Mouse (Mus musculus) testis, adult 2 months (tissue): ENCODE measurements around the gene Dusp2. TPM values are rescaled to one million over a fixed set of nuclear protein-coding genes. Genes with fewer than 3 reads are reported as not detected.

Experiments
- H3K27ac ChIP-seq: fragments of 200-500 bp; 2 replicates; pipeline ENCODE4 v1.5.1; 2012; ENCODE audit warnings: low read depth, low read length; ENCODE audit not compliant: control insufficient read depth, insufficient read depth
- H3K27me3 ChIP-seq: fragments of 200-500 bp; 2 replicates; pipeline ENCODE4 v1.6.1; 2012; ENCODE audit warnings: mild to moderate bottlenecking, low read length, moderate library complexity; ENCODE audit not compliant: control insufficient read depth, insufficient read depth
- H3K36me3 ChIP-seq: fragments of 200-500 bp; 2 replicates; pipeline ENCODE4 v1.6.1; 2012; ENCODE audit warnings: mild to moderate bottlenecking, low read length; ENCODE audit not compliant: control insufficient read depth, insufficient read depth
- H3K4me1 ChIP-seq: fragments of 200-500 bp; 2 replicates; pipeline ENCODE4 v1.6.1; 2012; ENCODE audit warnings: low read length; ENCODE audit not compliant: control insufficient read depth, insufficient read depth
- H3K4me3 ChIP-seq: fragments of 200-500 bp; 2 replicates; pipeline ENCODE4 v1.5.1; 2012; ENCODE audit warnings: low read depth, mild to moderate bottlenecking, low read length, moderate library complexity, mixed read lengths; ENCODE audit not compliant: control insufficient read depth
- CTCF ChIP-seq: fragments of 200-500 bp; IDR thresholded peaks from 2 replicates; pipeline ENCODE4 v1.5.1; 2012; ENCODE audit warnings: low read depth, mild to moderate bottlenecking, inconsistent platforms, low read length, moderate library complexity; ENCODE audit not compliant: control insufficient read depth, insufficient read depth, insufficient replicate concordance
- POLR2A ChIP-seq: fragments of 200-500 bp; IDR thresholded peaks from 2 replicates; pipeline ENCODE4 v1.6.1; 2012; ENCODE audit warnings: low read depth, mild to moderate bottlenecking, inconsistent platforms, low read length, moderate library complexity; ENCODE audit not compliant: control insufficient read depth
- polyA plus RNA-seq: library from polyadenylated mRNA; depleted of rRNA; stranded (reverse); fragments of >200 nt; gene quantifications from 2 replicates; pipeline ENCODE4 v1.2.3, GENCODE M21; 2012

Dusp2 gene
- polyA plus RNA-seq, 1 experiment = 6.7 TPM

DNA sequence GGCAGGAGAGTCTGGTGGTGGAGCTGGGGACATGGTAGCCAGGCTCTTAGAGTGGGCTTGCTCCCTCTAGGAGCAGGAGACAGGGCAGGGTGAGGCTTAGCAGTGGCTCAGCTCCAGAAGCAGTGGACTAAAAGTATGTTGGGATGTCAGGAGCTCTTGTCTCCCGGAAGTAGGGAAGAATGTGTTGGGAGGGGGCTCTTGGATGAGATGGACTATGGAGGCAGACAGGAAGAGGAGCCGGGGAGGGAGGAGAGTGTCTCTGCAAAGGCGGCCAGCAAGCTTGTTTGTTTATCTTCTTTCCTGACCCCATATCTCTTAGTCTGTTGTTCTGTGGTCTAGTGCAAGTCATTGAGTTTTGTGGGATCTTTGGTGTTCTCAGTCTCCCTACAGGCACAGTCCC lies 39.1 kb downstream of the Dusp2 start:
- Histone ChIP-seq H3K4me3 (no peak overlapping the region), H3K27me3 (no peaks in the 10 kb centered on the region), H3K27ac (no peak overlapping the region), H3K4me1 (peaks cover 2% of the 10 kb centered on the region; the same call in 1 of the 2 replicates), H3K36me3 (no peaks in the 10 kb centered on the region)
- TF ChIP-seq CTCF (no peak), POLR2A (no peak)

DNA sequence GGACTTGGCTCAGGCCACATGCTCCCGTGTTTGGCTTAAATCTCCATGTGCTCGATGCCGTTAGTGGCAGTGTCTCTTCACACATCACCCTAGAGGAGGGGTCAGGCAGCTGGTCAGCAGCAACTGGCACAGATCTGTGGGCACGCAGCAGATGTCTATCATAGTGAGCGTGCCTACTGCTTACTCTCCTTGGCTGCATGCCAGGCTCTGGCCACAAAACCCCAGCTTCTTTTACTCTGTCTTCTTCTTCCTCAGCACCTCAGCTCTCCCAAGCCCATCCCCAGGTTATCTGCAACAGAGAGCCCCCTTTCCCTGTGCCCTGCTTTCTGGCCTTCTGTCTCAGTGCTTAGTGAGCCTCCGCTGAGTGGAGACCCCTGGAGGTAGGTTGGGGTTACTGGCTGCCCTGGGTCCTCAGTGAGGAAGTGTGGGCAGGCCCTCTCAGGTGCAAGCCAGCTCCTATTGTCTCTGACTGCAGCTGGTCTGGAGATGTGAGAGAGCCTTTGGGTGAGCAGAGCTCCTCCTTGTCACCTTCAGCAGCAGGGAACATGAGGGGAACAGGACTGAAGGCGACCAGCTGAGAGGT lies 39.9 kb downstream of the Dusp2 start:
- peaks cover 2% of the 10 kb centered on the region; the same call in 1 of the 2 replicates for H3K4me1 ChIP-seq

DNA sequence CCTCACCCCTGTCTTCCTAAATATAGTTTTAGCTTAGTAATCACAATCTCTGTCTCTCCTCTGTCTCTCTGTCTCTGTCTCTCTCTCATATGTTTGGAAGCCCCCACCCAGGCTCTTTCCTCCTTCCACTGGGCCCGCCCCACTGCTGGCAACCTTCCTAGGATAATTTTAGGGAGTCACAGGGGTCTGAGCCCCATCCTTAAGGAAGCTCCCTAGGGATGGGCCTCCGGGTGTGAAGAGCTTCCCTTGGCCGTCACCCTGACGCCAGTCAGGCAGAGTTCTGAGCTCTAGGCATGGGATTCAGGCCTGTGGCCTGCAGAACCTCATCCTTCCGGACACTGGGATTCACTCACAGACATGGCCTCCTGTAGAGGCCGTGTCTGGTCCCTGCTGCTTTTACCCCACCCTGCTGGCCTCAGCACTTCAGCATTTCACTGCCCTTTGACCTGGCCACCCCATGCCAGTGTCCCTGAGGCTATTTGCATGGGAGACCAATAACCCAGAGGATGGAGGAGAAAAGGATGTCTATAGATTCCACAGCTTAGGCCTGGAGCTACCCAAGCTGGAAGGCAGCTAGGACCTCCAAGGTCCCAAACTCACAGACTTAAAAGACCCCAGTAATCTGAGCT lies 40.6 kb downstream of the Dusp2 start:
- Histone ChIP-seq H3K4me3 (no peak overlapping the region), H3K27ac (no peak overlapping the region), H3K27me3 (no peaks in the 10 kb centered on the region), H3K4me1 (peaks cover 2% of the 10 kb centered on the region; the same call in 1 of the 2 replicates), H3K36me3 (no peaks in the 10 kb centered on the region)
- no peak for TF ChIP-seq CTCF
- no peak for TF ChIP-seq POLR2A

More for the DNA sequence above, 39.9 kb downstream of the Dusp2 start:
- Histone ChIP-seq H3K27me3 (no peaks in the 10 kb centered on the region), H3K4me3 (no peak overlapping the region), H3K36me3 (no peaks in the 10 kb centered on the region), H3K27ac (no peak overlapping the region)
- TF ChIP-seq POLR2A (no peak), CTCF (no peak)

GRCm38 (mm10) chr2:127377942-127378610 lies 42.1 kb downstream of the Dusp2 start:
- no peak overlapping the region for H3K27ac ChIP-seq
- no peak for TF ChIP-seq CTCF
- TF ChIP-seq POLR2A = no peak
- H3K27me3 ChIP-seq = no peaks in the 10 kb centered on the region
- H3K4me1 ChIP-seq = no peaks in the 10 kb centered on the region
- H3K36me3 ChIP-seq = no peaks in the 10 kb centered on the region
- no peak overlapping the region for H3K4me3 ChIP-seq

- H3K27me3 ChIP-seq = no peaks in the 10 kb centered on the region
- H3K36me3 ChIP-seq = no peaks in the 10 kb centered on the region
- no peaks in the 10 kb centered on the region for H3K4me1 ChIP-seq
- H3K4me3 ChIP-seq = no peak overlapping the region
- no peak for TF ChIP-seq CTCF
- TF ChIP-seq POLR2A = no peak
- H3K27ac ChIP-seq = no peak overlapping the region
Measured at GRCm38 (mm10) chr2:127378611-127378990, 42.6 kb downstream of the Dusp2 start.

DNA sequence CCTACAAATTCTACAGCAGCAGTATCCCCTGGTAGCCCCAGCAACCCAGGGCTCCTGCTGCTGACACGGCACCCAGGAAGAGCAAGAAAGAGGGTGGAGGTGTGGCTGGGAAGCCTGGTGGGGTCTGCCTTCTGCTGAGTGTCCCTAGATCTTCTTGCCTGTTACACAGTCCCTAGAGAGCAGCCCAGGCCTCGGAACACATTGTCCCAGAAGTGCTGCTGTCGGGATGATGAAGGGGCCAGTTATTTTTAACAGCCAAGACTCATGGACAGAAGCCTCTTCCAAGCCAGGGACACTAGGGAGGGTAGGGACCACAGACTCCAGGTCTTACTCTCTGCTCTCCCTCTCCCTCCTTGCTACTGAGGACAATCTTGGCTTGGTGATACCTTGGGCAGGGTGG lies 43.3 kb downstream of the Dusp2 start:
- Histone ChIP-seq H3K27me3 (no peaks in the 10 kb centered on the region), H3K36me3 (no peaks in the 10 kb centered on the region), H3K27ac (no peak overlapping the region), H3K4me3 (no peak overlapping the region), H3K4me1 (no peaks in the 10 kb centered on the region)
- TF ChIP-seq CTCF (no peak), POLR2A (no peak)

DNA sequence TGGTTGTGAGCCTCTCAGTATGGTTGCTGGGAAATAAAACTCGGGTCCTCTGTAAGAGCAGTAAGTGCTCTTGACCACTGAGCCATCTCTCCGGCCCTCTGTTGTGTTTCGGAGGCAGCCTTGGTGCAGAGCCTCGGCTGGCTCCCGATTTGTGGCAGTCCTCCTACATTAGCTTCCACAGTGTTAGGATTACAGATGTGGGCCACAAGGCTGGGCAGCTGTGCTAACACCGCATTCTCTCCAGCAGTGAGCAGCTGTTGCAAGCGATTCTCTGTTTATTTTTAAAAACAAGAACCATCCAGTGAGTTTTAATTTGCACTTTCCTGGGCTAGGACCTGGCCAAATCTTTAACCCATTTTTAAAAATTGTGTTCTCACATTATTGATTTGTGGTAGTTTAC lies 47.9 kb downstream of the Dusp2 start:
- Histone ChIP-seq H3K4me3 (no peak overlapping the region), H3K27ac (no peak overlapping the region), H3K36me3 (no peaks in the 10 kb centered on the region), H3K27me3 (no peaks in the 10 kb centered on the region), H3K4me1 (no peaks in the 10 kb centered on the region)
- TF ChIP-seq POLR2A (no peak), CTCF (no peak)
